Mouse (Mus musculus) cerebellum, adult 2 months (tissue): ENCODE measurements around the gene Cyp20a1.

Experiments
- CTCF ChIP-seq: fragments of 200-500 bp; IDR thresholded peaks from 2 replicates; pipeline ENCODE4 v1.5.1; 2011; ENCODE audit warnings: low read depth, mild to moderate bottlenecking, control low read depth, low read length, moderate library complexity, borderline replicate concordance; ENCODE audit not compliant: insufficient read depth
- POLR2A ChIP-seq: fragments of 200-500 bp; IDR thresholded peaks from 2 replicates; pipeline ENCODE4 v1.6.1; 2011; ENCODE audit warnings: low read length, control low read depth, borderline replicate concordance; ENCODE audit not compliant: insufficient read depth

- TF ChIP-seq POLR2A = no peak
- no peak for TF ChIP-seq CTCF
These were observed 2.6 kb downstream of the Cyp20a1 start for GRCm38 (mm10) chr1:60345712-60346111.
